Mouse (Mus musculus) embryonic fibroblast, embryonic 13.5 days (primary cell): ENCODE measurements at regions not wholly inside any gene's neighbourhood (a gene's known extent, or its start where the extent isn't known, plus 50 kb on each side); places are given as distances from the start of the nearest gene placed in this dataset.

Experiments used
- CTCF ChIP-seq: IDR thresholded peaks from 2 replicates; pipeline ENCODE4 v1.5.1; 2011; ENCODE audit warnings: mild to moderate bottlenecking, control low read depth, low read length, moderate library complexity, borderline replicate concordance; ENCODE audit not compliant: insufficient read depth
- POLR2A ChIP-seq: IDR thresholded peaks from 2 replicates; pipeline ENCODE4 v1.6.1; 2011; ENCODE audit warnings: low read depth, mild to moderate bottlenecking, control low read depth, low read length, moderate library complexity

- TF ChIP-seq CTCF: no peak
- no peak for TF ChIP-seq POLR2A
Observed at GRCm38 (mm10) chr15:96751243-96752061, 51.9 kb upstream of the Slc38a2 start.
